Mouse (Mus musculus) stomach, embryonic 14.5 days (tissue): Measurements from ENCODE around the gene Gm45062. TPM values are rescaled to one million over a fixed set of nuclear protein-coding genes. Genes with fewer than 3 reads are reported as not detected.

Source experiments
- ATAC-seq: fragments of 200-750 bp; cut with Nextera tagmentation; 2 replicates; pipeline ENCODE4 v1.8.0; 2017; ENCODE audit warnings: low read depth, moderate TSS enrichment; ENCODE audit not compliant: insufficient number of reproducible peaks, insufficient read depth, low FRiP score
- H3K27ac ChIP-seq: fragments of 300-500 bp; sonication (generic); 2 replicates; pipeline ENCODE4 v1.5.1; 2014; ENCODE audit warnings: mild to moderate bottlenecking, low read length, moderate library complexity, mixed read lengths
- H3K27me3 ChIP-seq: fragments of 300-500 bp; sonication (generic); 2 replicates; pipeline ENCODE4 v1.6.1; 2014; ENCODE audit warnings: low read length, control low read depth, mixed read lengths; ENCODE audit not compliant: control insufficient read depth, insufficient read depth
- H3K36me3 ChIP-seq: fragments of 300-500 bp; sonication (generic); 2 replicates; pipeline ENCODE4 v1.6.1; 2014; ENCODE audit warnings: mild to moderate bottlenecking, control low read depth, low read length, moderate library complexity, mixed read lengths; ENCODE audit not compliant: control insufficient read depth, insufficient read depth
- H3K4me1 ChIP-seq: fragments of 300-500 bp; sonication (generic); 2 replicates; pipeline ENCODE4 v1.6.1; 2014; ENCODE audit warnings: low read length, control low read depth, mixed read lengths; ENCODE audit not compliant: control insufficient read depth, insufficient read depth
- H3K4me2 ChIP-seq: fragments of 300-500 bp; sonication (generic); replicated peaks from 2 replicates; pipeline ENCODE4 v1.6.1; 2014; ENCODE audit warnings: low read depth, low read length, control low read depth
- H3K4me3 ChIP-seq: fragments of 300-500 bp; sonication (generic); 2 replicates; pipeline ENCODE4 v1.5.1; 2014; ENCODE audit warnings: low read depth, low read length, control low read depth
- H3K9ac ChIP-seq: fragments of 300-500 bp; sonication (generic); replicated peaks from 2 replicates; pipeline ENCODE4 v1.6.1; 2014; ENCODE audit warnings: low read depth, mild to moderate bottlenecking, control low read depth, low read length, moderate library complexity, mixed read lengths
- H3K9me3 ChIP-seq: fragments of 300-500 bp; sonication (generic); 2 replicates; pipeline ENCODE4 v1.6.1; 2016; ENCODE audit warnings: low read depth, low read length, control low read depth; ENCODE audit not compliant: control insufficient read depth
- WGBS: fragments of 180-500 bp; shearing (Covaris S2); extraction: QIAGEN DNeasy Blood & Tissue Kit; methylation state at CpG from one replicate; pipeline ENCODE4 v1.1.7; 2014; 5-methylcytosine and 5-hydroxymethylcytosine counted together
- polyA plus RNA-seq: library from polyadenylated mRNA; unstranded; fragments of >200 nt; fragmentation: Nextera tagmentation; extraction: Ambion mirVana; gene quantifications from 2 replicates; pipeline ENCODE4 v1.2.1, GENCODE M21; 2014

The Gm45062 gene
- polyA plus RNA-seq, 1 experiment from 2014 or later: 11.6 TPM

- 94% methylated on average over 4 of the region's 4 CpGs for WGBS
- no peak for ATAC-seq
- H3K27ac ChIP-seq: no peak overlapping the region
These were observed 373.5 kb downstream of the Gm45062 start for GRCm38 (mm10) chr6:8632701-8633100.

GRCm38 (mm10) chr6:8638122-8638521 lies 378.9 kb downstream of the Gm45062 start:
- H3K27ac ChIP-seq: no peak overlapping the region
- H3K36me3 ChIP-seq: no peaks in the 10 kb centered on the region
- H3K9me3 ChIP-seq: no peaks in the 10 kb centered on the region
- no peak for ATAC-seq
- no peak overlapping the region for H3K4me3 ChIP-seq
- no peaks in the 10 kb centered on the region for H3K27me3 ChIP-seq
- WGBS: 86% methylated on average over 4 of the region's 4 CpGs
- H3K4me1 ChIP-seq: no peaks in the 10 kb centered on the region
- H3K9ac ChIP-seq: no peak overlapping the region
- H3K4me2 ChIP-seq: no peak overlapping the region

More at GRCm38 (mm10) chr6:8632701-8633100, 373.5 kb downstream of the Gm45062 start:
- no peaks in the 10 kb centered on the region for H3K27me3 ChIP-seq
- no peak overlapping the region for H3K4me2 ChIP-seq
- H3K36me3 ChIP-seq: no peaks in the 10 kb centered on the region
- H3K9me3 ChIP-seq: no peaks in the 10 kb centered on the region
- H3K9ac ChIP-seq: no peak overlapping the region
- H3K4me3 ChIP-seq: no peak overlapping the region
- H3K4me1 ChIP-seq: no peaks in the 10 kb centered on the region

DNA sequence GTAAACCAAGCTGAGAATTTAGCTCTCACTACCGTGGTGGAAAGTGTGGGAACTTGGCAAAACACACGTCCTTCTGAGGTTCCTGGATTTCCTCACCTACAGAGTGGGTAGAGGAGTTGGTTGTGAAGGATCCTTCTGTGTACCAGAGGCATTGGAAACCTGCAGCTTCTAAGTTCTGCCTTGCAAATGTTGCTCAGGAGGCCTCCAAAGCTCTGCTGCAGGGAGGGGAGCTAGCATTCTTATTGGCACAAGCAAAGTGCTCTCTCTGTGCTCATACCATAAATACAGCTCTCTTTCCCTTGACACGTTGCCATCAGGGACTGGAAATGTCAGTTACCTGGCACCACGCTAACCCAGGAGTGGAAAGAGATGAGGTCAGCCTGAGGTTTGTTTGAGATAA lies 379.6 kb downstream of the Gm45062 start:
- Histone ChIP-seq H3K27me3 (no peaks in the 10 kb centered on the region), H3K9me3 (no peaks in the 10 kb centered on the region), H3K4me2 (no peak overlapping the region), H3K4me3 (no peak overlapping the region), H3K27ac (no peak overlapping the region), H3K4me1 (no peaks in the 10 kb centered on the region), H3K9ac (no peak overlapping the region), H3K36me3 (no peaks in the 10 kb centered on the region)
- ATAC-seq: no peak
- WGBS: 81% methylated on average over 4 of the region's 4 CpGs

GRCm38 (mm10) chr6:8639526-8639925 lies 380.3 kb downstream of the Gm45062 start:
- H3K27me3 ChIP-seq: no peaks in the 10 kb centered on the region
- H3K9me3 ChIP-seq: no peaks in the 10 kb centered on the region
- H3K36me3 ChIP-seq: no peaks in the 10 kb centered on the region
- ATAC-seq: no peak
- H3K9ac ChIP-seq: no peak overlapping the region
- H3K27ac ChIP-seq: no peak overlapping the region
- WGBS: 79% methylated on average over 2 of the region's 2 CpGs
- no peak overlapping the region for H3K4me3 ChIP-seq
- no peak overlapping the region for H3K4me2 ChIP-seq
- H3K4me1 ChIP-seq: no peaks in the 10 kb centered on the region

DNA sequence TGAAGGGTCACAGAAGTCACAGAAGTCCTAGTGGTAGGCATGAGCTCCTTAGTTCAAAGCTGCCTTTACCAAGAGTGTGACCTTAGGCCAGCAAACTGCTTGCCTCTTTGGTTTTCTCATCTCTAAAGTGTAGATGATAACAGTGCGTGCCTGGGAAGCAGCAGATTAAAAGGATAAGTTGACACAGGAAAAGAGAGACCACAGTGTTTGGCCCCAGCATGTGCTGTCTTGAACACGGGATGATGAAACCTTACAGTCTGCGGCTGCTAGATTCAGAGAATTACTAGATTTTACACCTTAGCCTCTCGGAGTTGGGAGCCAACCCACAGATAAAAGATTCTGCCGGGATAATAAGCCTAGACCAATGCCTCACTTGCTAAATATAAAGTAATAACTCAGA lies 381.6 kb downstream of the Gm45062 start:
- no peak overlapping the region for H3K4me2 ChIP-seq
- WGBS: 84% methylated on average over 5 of the region's 5 CpGs
- H3K4me3 ChIP-seq: no peak overlapping the region

GRCm38 (mm10) chr6:8644703-8645102 lies 385.5 kb downstream of the Gm45062 start:
- H3K4me3 ChIP-seq: no peak overlapping the region
- no peaks in the 10 kb centered on the region for H3K4me1 ChIP-seq
- H3K4me2 ChIP-seq: no peak overlapping the region
- no peak for ATAC-seq
- no peaks in the 10 kb centered on the region for H3K9me3 ChIP-seq
- no peaks in the 10 kb centered on the region for H3K36me3 ChIP-seq
- no peak overlapping the region for H3K9ac ChIP-seq
- H3K27ac ChIP-seq: no peak overlapping the region
- 52% methylated on average over 10 of the region's 10 CpGs for WGBS
- H3K27me3 ChIP-seq: no peaks in the 10 kb centered on the region

More for the DNA sequence above, 381.6 kb downstream of the Gm45062 start:
- no peaks in the 10 kb centered on the region for H3K9me3 ChIP-seq
- ATAC-seq: no peak
- H3K27ac ChIP-seq: no peak overlapping the region
- no peak overlapping the region for H3K9ac ChIP-seq
- H3K36me3 ChIP-seq: no peaks in the 10 kb centered on the region
- no peaks in the 10 kb centered on the region for H3K4me1 ChIP-seq
- no peaks in the 10 kb centered on the region for H3K27me3 ChIP-seq

DNA sequence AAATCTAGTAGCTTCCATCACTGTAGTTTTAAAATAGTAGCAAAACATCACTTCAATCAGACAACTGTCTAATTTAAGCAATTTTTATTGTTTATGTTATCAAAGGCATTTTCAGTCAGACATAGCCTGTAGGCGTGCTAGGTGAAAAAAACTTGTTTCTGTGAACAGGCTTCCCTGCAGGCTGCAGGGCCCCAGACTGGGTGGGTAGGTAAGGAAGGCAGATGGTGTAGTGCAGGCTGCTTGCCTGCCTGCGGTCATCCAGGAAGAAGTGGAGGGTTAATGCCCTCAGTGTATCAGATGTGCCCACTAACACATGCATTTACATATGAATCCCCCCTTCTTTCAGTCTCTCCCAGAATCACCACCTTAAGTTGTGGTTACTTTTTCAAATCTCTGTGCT lies 386.5 kb downstream of the Gm45062 start:
- 62% methylated on average over 2 of the region's 2 CpGs for WGBS
- no peaks in the 10 kb centered on the region for H3K36me3 ChIP-seq
- no peak overlapping the region for H3K9ac ChIP-seq
- H3K4me1 ChIP-seq: no peaks in the 10 kb centered on the region
- no peak overlapping the region for H3K4me3 ChIP-seq
- no peak overlapping the region for H3K27ac ChIP-seq
- ATAC-seq: no peak
- no peak overlapping the region for H3K4me2 ChIP-seq
- H3K27me3 ChIP-seq: no peaks in the 10 kb centered on the region
- no peaks in the 10 kb centered on the region for H3K9me3 ChIP-seq

Other genes starting within 250 kb of the Gm45062 start
- gene Col28a1, start 66.8 kb upstream of the Gm45062 start, polyA plus RNA-seq: 1.2 and 1.7 TPM in 2 replicates
- gene Mios, start 50.2 kb upstream of the Gm45062 start, polyA plus RNA-seq: 30.7 and 32.1 TPM in 2 replicates
- 152 and 157 TPM in 2 replicates for gene Rpa3, start 277 bp upstream of the Gm45062 start, polyA plus RNA-seq
- gene Umad1, start 162 bp upstream of the Gm45062 start, polyA plus RNA-seq: 26.8 and 28.3 TPM in 2 replicates